Comparison of ENCODE assay signal across 9 mouse cellular contexts in the genomic region with DNA sequence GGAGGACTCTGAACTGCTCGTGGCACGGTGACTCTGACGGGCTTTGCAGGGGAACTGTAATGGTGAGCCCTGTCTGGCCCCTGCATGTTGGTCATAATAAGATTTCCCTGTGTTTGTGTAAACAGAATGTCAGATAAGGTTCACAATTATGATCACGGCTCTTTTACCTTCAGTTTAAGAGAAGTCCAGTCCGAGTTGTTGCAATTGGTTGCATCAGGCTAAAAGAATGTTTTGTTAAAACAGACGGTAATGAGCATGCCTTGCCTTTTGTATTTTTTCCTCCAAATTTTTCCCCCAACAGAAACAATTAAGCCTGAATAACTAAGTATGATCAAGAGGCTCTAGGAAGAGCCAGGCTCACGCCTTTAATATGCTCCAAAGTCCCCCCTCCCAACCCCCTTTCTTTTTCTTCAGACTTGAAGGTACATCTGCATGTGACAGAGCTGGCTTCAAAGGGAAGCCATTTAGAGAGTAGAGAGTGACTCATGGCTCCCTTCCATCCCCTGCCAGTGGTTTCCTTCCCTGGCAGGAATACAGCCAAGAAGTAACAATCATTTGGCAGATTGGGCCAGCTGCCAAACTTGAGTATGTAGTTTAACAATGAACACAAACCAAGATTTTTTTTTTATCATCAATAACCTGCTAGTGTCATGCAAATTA.
DNase-seq lines count a peak whose midpoint lies in the region; ATAC-seq and TF ChIP-seq lines count a peak whose summit lies in the region.
"Had no signal": no experiment of that assay in that cellular context is flagged by ENCODE, and none has a peak within 500 bp of the region (broad histone marks: within the 10 kb centered on the region; RNA-seq: fewer than 3 reads in every experiment).

No protein-coding gene starts in this region.

- peaks cover 8% of the 10 kb centered on the region for H3K4me1 ChIP-seq in midbrain, embryonic 12.5 days
- no peaks in the 10 kb centered on the region for H3K4me1 ChIP-seq in midbrain, embryonic 11.5 days (ENCODE audit: control insufficient read depth, insufficient read depth, low read length)
- H3K4me1 ChIP-seq in midbrain, embryonic 14.5 days (ENCODE audit: control insufficient read depth, insufficient read depth, low read length) = 0 out of 2 replicates have a peak, but pooled peaks cover 1% of the 10 kb centered on the region
- H3K4me1 ChIP-seq in liver, postnatal 0 days (ENCODE audit: insufficient read depth) = no peaks in the 10 kb centered on the region

- no peaks in the 10 kb centered on the region for H3K36me3 ChIP-seq in midbrain, embryonic 12.5 days
- no peaks in the 10 kb centered on the region for H3K36me3 ChIP-seq in midbrain, embryonic 11.5 days (ENCODE audit: control insufficient read depth, insufficient read depth, low read length)
- no peaks in the 10 kb centered on the region for H3K36me3 ChIP-seq in midbrain, embryonic 14.5 days (ENCODE audit: control insufficient read depth, insufficient read depth, low read length)
- no peaks in the 10 kb centered on the region for H3K36me3 ChIP-seq in liver, postnatal 0 days (replicated peaks; ENCODE audit: insufficient read depth, low read length)

- H3K9ac ChIP-seq in midbrain, embryonic 12.5 days (replicated peaks) = no peak overlapping the region
- H3K9ac ChIP-seq in midbrain, embryonic 11.5 days (ENCODE audit: low read length) = no peak overlapping the region
- no peak overlapping the region for H3K9ac ChIP-seq in midbrain, embryonic 14.5 days (replicated peaks; ENCODE audit: low read length)
- no peak overlapping the region for H3K9ac ChIP-seq in liver, postnatal 0 days (replicated peaks)

- H3K9me3 ChIP-seq in midbrain, embryonic 12.5 days = no peaks in the 10 kb centered on the region
- no peaks in the 10 kb centered on the region for H3K9me3 ChIP-seq in midbrain, embryonic 11.5 days (ENCODE audit: control insufficient read depth, low read length)
- H3K9me3 ChIP-seq in midbrain, embryonic 14.5 days (ENCODE audit: control insufficient read depth, low read length) = no peaks in the 10 kb centered on the region
- no peaks in the 10 kb centered on the region for H3K9me3 ChIP-seq in liver, postnatal 0 days (ENCODE audit: low read length)

- no peak overlapping the region for H3K4me2 ChIP-seq in midbrain, embryonic 12.5 days (replicated peaks)
- H3K4me2 ChIP-seq in midbrain, embryonic 11.5 days = no peak overlapping the region
- no peak overlapping the region for H3K4me2 ChIP-seq in midbrain, embryonic 14.5 days (ENCODE audit: low read length)
- no peak overlapping the region for H3K4me2 ChIP-seq in liver, postnatal 0 days (ENCODE audit: low read depth, low read length)

- H3K27me3 ChIP-seq in midbrain, embryonic 12.5 days = peaks cover 9% of the 10 kb centered on the region
- no peaks in the 10 kb centered on the region for H3K27me3 ChIP-seq in midbrain, embryonic 11.5 days (ENCODE audit: control insufficient read depth, insufficient read depth, low read length)
- H3K27me3 ChIP-seq in midbrain, embryonic 14.5 days (ENCODE audit: control insufficient read depth, insufficient read depth, low read length) = no peaks in the 10 kb centered on the region
- no peaks in the 10 kb centered on the region for H3K27me3 ChIP-seq in liver, postnatal 0 days (ENCODE audit: insufficient read depth, low read length)

- no peak overlapping the region for H3K27ac ChIP-seq in midbrain, embryonic 12.5 days (replicated peaks)
- H3K27ac ChIP-seq in midbrain, embryonic 11.5 days (ENCODE audit: low read depth, low read length) = no peak overlapping the region
- no peak overlapping the region for H3K27ac ChIP-seq in midbrain, embryonic 14.5 days (replicated peaks; ENCODE audit: low read depth, low read length)
- no peak overlapping the region for H3K27ac ChIP-seq in liver, postnatal 0 days (ENCODE audit: low read depth)
- H3K27ac ChIP-seq: left cerebral cortex, adult 2 months had no signal

- no peak overlapping the region for H3K4me3 ChIP-seq in midbrain, embryonic 12.5 days
- no peak overlapping the region for H3K4me3 ChIP-seq in midbrain, embryonic 11.5 days (ENCODE audit: low read depth, low read length)
- no peak overlapping the region for H3K4me3 ChIP-seq in midbrain, embryonic 14.5 days (replicated peaks; ENCODE audit: low read depth, low read length)
- no peak overlapping the region for H3K4me3 ChIP-seq in liver, postnatal 0 days (ENCODE audit: low read depth, low read length)
- H3K4me3 ChIP-seq: left cerebral cortex, adult 2 months had no signal

- TF ChIP-seq EP300 in liver, postnatal 0 days (IDR thresholded peaks at IDR 0.05; ENCODE audit: low read depth) = no peak

- 63% methylated on average over 7 of the region's 7 CpGs for WGBS in midbrain, embryonic 12.5 days
- WGBS in midbrain, embryonic 11.5 days = 71% methylated on average over 7 of the region's 7 CpGs
- WGBS in midbrain, embryonic 14.5 days = 54% methylated on average over 7 of the region's 7 CpGs
- 62% methylated on average over 7 of the region's 7 CpGs for WGBS in liver, postnatal 0 days (ENCODE audit: insufficient replicate concordance)

- TF ChIP-seq CTCF in liver, postnatal 0 days (IDR thresholded peaks at IDR 0.05; ENCODE audit: low read depth) = no peak

- peak; percentile 32; the same call in 1 of the 2 replicates for ATAC-seq in midbrain, embryonic 12.5 days (ENCODE audit: low FRiP score, low read depth)
- ATAC-seq in midbrain, embryonic 11.5 days (ENCODE audit: low FRiP score) = no peak
- ATAC-seq in hematopoietic stem cell, adult 5-6 weeks (replicated peaks in 1 of 2; ENCODE audit: insufficient read depth in 1 of 2, low FRiP score in 2 of 2, low TSS enrichment in 1 of 2, low read depth in 1 of 2, poor library complexity in 2 of 2, severe bottlenecking in 2 of 2) = peak; percentile 72 to 83
- ATAC-seq in midbrain, embryonic 14.5 days (ENCODE audit: low FRiP score, low TSS enrichment) = 0 out of 2 replicates have a peak, but pooled peaks have one; percentile 24
- no peak for ATAC-seq in liver, postnatal 0 days

- DNase-seq in midbrain, embryonic 11.5 days (ENCODE audit: low spot score, missing footprints) = no peak
- DNase-seq in adrenal gland, adult 18-20 months (ENCODE audit: low spot score in 2 of 2) = peak; percentile 61 to 65
- DNase-seq in midbrain, embryonic 14.5 days = peak; percentile 77
- DNase-seq in thymus, postnatal 25 days = no peak
- no peak for DNase-seq in liver, postnatal 0 days
- no peak for DNase-seq in liver

Comparison
In these comparisons a context has a peak if more than half of its experiments do, and no peak if none do; other contexts are left out.
1. ATAC-seq: peak in midbrain, embryonic 12.5 days (single experiment), hematopoietic stem cell, adult 5-6 weeks (2 of 2) and midbrain, embryonic 14.5 days (single experiment); none in midbrain, embryonic 11.5 days (single experiment) and liver, postnatal 0 days (single experiment).
2. DNase-seq: peak in adrenal gland, adult 18-20 months (2 of 2) and midbrain, embryonic 14.5 days (single experiment); none in midbrain, embryonic 11.5 days (single experiment), thymus, postnatal 25 days (single experiment), liver, postnatal 0 days (single experiment) and liver (single experiment).